Mouse (Mus musculus) lung, adult 2 months (tissue): ENCODE data around the gene Prrc2b.

Experiments used
- CTCF ChIP-seq: fragments of 200-500 bp; IDR thresholded peaks from 2 replicates; pipeline ENCODE4 v1.5.1; 2011; ENCODE audit warnings: mild to moderate bottlenecking, low read length, control low read depth; ENCODE audit not compliant: insufficient read depth
- POLR2A ChIP-seq: fragments of 200-500 bp; IDR thresholded peaks from 2 replicates; pipeline ENCODE4 v1.6.1; 2011; ENCODE audit warnings: low read depth, mild to moderate bottlenecking, control low read depth, low read length, borderline replicate concordance; ENCODE audit errors: extremely low read depth

DNA sequence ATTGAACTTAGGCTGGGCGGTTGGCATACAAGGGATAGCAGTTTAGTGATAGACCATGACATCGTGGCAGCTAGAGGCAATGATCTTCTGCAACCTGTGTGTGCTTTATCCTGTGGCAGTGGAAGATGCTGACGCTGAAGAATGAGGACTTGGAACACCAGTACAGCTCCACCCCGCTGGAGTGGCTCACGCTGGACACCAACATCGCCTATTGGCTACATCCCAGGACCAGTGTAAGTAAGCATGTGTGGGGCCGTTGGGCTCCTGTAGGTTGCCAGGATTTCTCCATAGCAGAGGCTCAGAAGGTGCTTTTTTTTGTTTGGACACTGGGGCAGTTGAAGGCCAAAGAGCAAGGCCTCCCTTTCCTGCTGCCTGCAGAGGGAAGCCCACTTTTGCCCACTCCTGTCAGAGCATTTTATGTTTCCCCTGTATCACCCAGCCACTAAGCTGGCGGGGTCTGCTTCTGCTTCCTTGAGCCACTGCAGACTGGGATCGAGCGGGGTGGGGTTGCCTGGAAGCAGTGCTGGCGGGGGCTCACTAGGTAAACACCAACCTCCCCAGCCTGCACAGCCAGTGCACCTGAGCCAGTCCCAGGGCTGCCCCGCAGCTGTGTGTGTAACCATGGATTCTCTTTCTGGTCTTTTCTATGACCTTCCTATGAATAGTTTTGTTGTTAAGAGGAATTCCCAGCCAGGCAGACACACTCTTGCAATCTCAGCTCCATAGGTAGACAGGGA is 101.1 kb downstream of the Prrc2b start:
- TF ChIP-seq CTCF (no peak), POLR2A (no peak)
